Mouse (Mus musculus): ENCODE results near the gene Syngr1. TPM values are rescaled to one million over a fixed set of nuclear protein-coding genes. Genes with fewer than 3 reads are reported as not detected.

Gene Syngr1
- 14.3 and 16.0 TPM in 2 replicates for polyA plus RNA-seq (2015; fragmentation: Nextera tagmentation; extraction: Ambion mirVana)

DNA sequence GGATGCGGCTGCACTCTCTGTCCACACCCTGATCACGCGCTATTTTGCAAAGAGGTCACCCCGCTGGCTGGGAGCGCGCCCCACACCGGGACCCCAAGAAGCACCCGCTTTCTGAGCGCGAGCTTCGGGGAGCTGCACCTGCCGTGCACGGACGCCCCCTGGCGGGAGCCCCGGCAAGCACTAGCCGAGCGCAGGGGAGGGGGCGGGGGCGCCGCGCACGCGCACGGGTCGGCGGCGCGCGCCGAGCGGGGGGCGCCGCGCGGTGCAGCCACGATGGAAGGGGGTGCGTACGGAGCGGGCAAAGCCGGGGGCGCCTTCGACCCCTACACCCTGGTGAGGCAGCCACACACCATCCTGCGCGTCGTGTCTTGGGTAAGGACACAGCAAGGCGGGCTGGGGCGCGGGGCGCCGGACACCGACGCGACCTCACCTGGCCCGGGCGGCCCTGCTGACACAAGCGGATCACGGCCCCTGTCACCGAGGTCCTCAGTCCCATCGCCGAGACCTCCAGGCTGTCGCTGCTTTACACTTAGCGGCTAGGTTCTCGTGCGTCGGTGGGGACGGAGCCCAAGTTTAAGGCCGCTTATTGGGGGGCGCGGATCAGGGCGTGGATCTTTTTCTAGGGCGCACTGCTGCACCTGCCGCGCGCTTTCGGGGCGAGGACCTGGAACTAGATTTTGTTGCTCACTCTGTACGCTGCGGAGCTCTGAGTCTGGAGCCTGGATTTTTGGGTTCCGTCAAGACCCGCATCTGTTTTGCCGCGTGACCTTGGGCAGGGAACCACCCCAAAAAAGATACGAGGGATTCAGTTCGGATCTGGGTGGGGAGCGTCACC lies at the start of gene Syngr1, which contains the start of gene Rpl3:
Gene Syngr1 (plus strand): TSS at position 214 of the 835 bp plus-strand sequence.
Gene Rpl3 (minus strand): TSS at position 748 of the 835 bp plus-strand sequence.
- Histone ChIP-seq H3K27ac (ENCODE audit: low read length) (no peak within 1 kb of the TSS), H3K4me2 (replicated peaks; ENCODE audit: low read depth, low read length) (peak within 1 kb of the TSS; percentile 91), H3K4me1 (ENCODE audit: insufficient read depth, low read length) (0 out of 2 replicates have a peak, but pooled peaks cover 4% of the 10 kb centered on the region), H3K9me3 (ENCODE audit: low read length) (no peaks in the 10 kb centered on the region; the same call in 1 of the 2 replicates), H3K4me3 (ENCODE audit: low read length) (peak within 1 kb of the TSS; percentile 68), H3K36me3 (ENCODE audit: insufficient read depth, low read length) (no peaks in the 10 kb centered on the region), H3K27me3 (ENCODE audit: insufficient read depth, low read length) (peaks cover 52% of the 10 kb centered on the region), H3K9ac (replicated peaks; ENCODE audit: low read length) (peak within 1 kb of the TSS; percentile 72)
- 1% methylated on average over 81 of the region's 86 CpGs for WGBS
- peak; percentile 34; the same call in 1 of the 2 replicates for ATAC-seq (ENCODE audit: low FRiP score, low TSS enrichment)

DNA sequence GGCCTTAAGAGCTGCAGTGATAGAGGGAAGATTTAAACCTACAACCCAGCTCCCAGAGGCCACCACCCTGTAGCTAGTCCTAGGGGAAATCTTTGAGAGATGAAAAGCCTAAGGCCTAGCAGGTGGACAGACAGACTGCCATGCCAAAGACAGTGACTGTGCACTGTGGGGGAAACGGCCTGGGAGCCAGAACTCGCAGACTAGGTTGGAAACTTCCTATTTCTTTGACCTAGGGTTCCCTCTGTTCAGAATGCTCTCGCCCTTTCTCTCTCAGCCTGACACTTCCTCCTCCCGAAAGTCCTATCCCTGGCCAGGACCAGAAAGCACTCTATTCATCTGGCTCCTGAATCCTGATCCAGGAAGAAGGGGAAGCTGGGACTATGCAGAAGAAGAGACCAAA lies 49.0 kb upstream of the Syngr1 start:
- WGBS: 76% methylated on average over 4 of the region's 4 CpGs
- no peak for ATAC-seq (ENCODE audit: low FRiP score, low TSS enrichment)

DNA sequence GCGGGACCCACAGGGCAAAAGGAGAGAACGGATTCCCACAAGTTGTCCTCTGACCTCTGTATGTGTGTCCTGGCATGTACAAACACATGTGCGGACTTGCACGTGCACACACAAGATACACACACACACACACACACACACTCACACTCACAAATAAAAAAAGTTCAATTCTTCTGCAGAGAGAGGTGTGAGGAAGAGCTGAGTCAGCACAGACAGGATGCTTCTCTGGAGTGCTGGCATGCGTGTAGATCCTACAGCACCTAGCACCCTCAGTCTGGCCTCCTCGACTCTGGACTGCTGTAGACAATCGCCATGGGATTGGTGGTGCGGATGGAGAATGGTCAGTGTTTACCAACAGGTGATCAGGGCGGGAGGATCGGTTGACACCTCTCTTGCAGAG lies 46.9 kb upstream of the Syngr1 start:
- no peaks in the 10 kb centered on the region for H3K36me3 ChIP-seq (ENCODE audit: insufficient read depth, low read length)
- H3K4me1 ChIP-seq (ENCODE audit: insufficient read depth, low read length): no peaks in the 10 kb centered on the region
- H3K9ac ChIP-seq (replicated peaks; ENCODE audit: low read length): no peak overlapping the region
- ATAC-seq (ENCODE audit: low FRiP score, low TSS enrichment): no peak
- H3K4me3 ChIP-seq (ENCODE audit: low read length): no peak overlapping the region
- peaks cover 5% of the 10 kb centered on the region; the same call in 1 of the 2 replicates for H3K9me3 ChIP-seq (ENCODE audit: low read length)
- H3K27ac ChIP-seq (ENCODE audit: low read length): no peak overlapping the region
- H3K4me2 ChIP-seq (replicated peaks; ENCODE audit: low read depth, low read length): no peak overlapping the region
- no peaks in the 10 kb centered on the region for H3K27me3 ChIP-seq (ENCODE audit: insufficient read depth, low read length)
- WGBS: 83% methylated on average over 10 of the region's 10 CpGs

More for the DNA sequence above, 49.0 kb upstream of the Syngr1 start:
- Histone ChIP-seq H3K4me3 (ENCODE audit: low read length) (no peak overlapping the region), H3K9me3 (ENCODE audit: low read length) (peaks cover 5% of the 10 kb centered on the region; the same call in 1 of the 2 replicates), H3K27me3 (ENCODE audit: insufficient read depth, low read length) (no peaks in the 10 kb centered on the region), H3K4me2 (replicated peaks; ENCODE audit: low read depth, low read length) (no peak overlapping the region), H3K27ac (ENCODE audit: low read length) (no peak overlapping the region), H3K9ac (replicated peaks; ENCODE audit: low read length) (no peak overlapping the region), H3K4me1 (ENCODE audit: insufficient read depth, low read length) (no peaks in the 10 kb centered on the region), H3K36me3 (ENCODE audit: insufficient read depth, low read length) (no peaks in the 10 kb centered on the region)

DNA sequence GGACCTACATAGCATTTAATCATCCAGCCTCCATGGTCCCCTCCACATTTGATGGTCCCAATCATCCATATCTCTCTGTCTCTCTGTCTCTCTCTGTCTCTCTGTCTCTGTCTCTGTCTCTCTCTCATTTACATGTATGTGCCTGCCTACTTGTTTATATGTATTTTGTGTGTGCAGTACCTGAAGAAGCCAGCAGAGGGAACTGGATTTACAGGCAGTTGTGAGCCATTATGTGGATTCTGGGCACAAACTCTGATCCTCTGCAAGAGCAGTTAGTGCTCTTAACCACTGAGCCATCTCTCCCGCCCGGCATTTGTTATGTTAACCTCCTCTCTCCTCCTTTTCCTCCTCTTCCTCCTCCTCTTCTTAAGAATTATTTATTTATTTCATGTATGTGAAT lies 45.4 kb upstream of the Syngr1 start:
- WGBS: 98% methylated on average over 2 of the region's 2 CpGs
- Histone ChIP-seq H3K9ac (replicated peaks; ENCODE audit: low read length) (no peak overlapping the region), H3K4me2 (replicated peaks; ENCODE audit: low read depth, low read length) (no peak overlapping the region), H3K4me3 (ENCODE audit: low read length) (no peak overlapping the region), H3K27ac (ENCODE audit: low read length) (no peak overlapping the region), H3K36me3 (ENCODE audit: insufficient read depth, low read length) (no peaks in the 10 kb centered on the region), H3K9me3 (ENCODE audit: low read length) (peaks cover 5% of the 10 kb centered on the region; the same call in 1 of the 2 replicates), H3K4me1 (ENCODE audit: insufficient read depth, low read length) (no peaks in the 10 kb centered on the region), H3K27me3 (ENCODE audit: insufficient read depth, low read length) (no peaks in the 10 kb centered on the region)
- no peak for ATAC-seq (ENCODE audit: low FRiP score, low TSS enrichment)

DNA sequence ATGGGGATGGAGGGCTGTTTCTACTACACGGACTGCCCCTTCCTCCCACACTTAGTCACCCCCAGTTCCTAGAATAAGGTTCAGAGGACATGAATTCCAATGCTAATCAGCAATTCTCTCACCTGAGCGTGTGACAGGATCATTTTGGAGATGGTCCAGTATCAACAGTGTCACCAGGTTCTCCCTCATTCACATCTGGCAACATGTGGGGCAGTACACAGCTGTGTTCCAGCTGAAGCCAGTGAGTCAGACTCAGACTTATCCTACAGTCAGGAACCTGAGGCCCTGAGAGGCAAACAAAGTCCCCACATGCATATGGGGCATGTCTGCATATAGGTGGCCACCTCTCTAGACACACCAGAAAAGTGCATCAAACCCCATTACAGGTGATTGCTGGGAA lies 43.9 kb upstream of the Syngr1 start:
- ATAC-seq (ENCODE audit: low FRiP score, low TSS enrichment): no peak
- no peak overlapping the region for H3K4me2 ChIP-seq (replicated peaks; ENCODE audit: low read depth, low read length)

DNA sequence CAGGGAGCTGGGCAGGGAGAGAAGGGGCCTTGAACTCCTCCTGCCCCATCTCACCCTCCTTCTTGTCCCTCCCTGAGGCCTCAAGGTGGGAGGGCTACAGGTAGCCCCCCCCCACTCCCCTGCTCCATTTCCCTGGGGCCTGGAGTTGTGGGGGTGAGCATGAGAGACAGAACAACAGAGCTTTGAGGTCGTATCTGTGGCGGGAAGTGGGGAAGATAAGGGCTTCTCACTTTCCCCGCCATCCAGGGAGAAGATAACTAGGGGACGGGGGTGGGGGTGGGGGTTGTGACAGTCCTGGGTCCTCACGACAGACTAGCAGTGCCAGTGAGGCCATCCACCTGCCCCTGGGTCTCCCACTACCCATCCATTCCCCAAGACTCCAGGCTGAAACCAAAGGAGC lies 43.2 kb upstream of the Syngr1 start:
- no peaks in the 10 kb centered on the region for H3K27me3 ChIP-seq (ENCODE audit: insufficient read depth, low read length)
- H3K4me3 ChIP-seq (ENCODE audit: low read length): no peak overlapping the region
- H3K27ac ChIP-seq (ENCODE audit: low read length): no peak overlapping the region
- H3K4me2 ChIP-seq (replicated peaks; ENCODE audit: low read depth, low read length): no peak overlapping the region
- 49% methylated on average over 5 of the region's 5 CpGs for WGBS
- peaks cover 5% of the 10 kb centered on the region; the same call in 1 of the 2 replicates for H3K9me3 ChIP-seq (ENCODE audit: low read length)
- no peak for ATAC-seq (ENCODE audit: low FRiP score, low TSS enrichment)
- peaks cover 5% of the 10 kb centered on the region; the same call in 1 of the 2 replicates for H3K4me1 ChIP-seq (ENCODE audit: insufficient read depth, low read length)
- no peaks in the 10 kb centered on the region for H3K36me3 ChIP-seq (ENCODE audit: insufficient read depth, low read length)
- H3K9ac ChIP-seq (replicated peaks; ENCODE audit: low read length): no peak overlapping the region

More for the DNA sequence above, 43.9 kb upstream of the Syngr1 start:
- no peaks in the 10 kb centered on the region for H3K36me3 ChIP-seq (ENCODE audit: insufficient read depth, low read length)
- no peak overlapping the region for H3K27ac ChIP-seq (ENCODE audit: low read length)
- no peak overlapping the region for H3K9ac ChIP-seq (replicated peaks; ENCODE audit: low read length)
- H3K4me1 ChIP-seq (ENCODE audit: insufficient read depth, low read length): peaks cover 5% of the 10 kb centered on the region; the same call in 1 of the 2 replicates
- H3K27me3 ChIP-seq (ENCODE audit: insufficient read depth, low read length): no peaks in the 10 kb centered on the region
- no peak overlapping the region for H3K4me3 ChIP-seq (ENCODE audit: low read length)
- H3K9me3 ChIP-seq (ENCODE audit: low read length): peaks cover 5% of the 10 kb centered on the region; the same call in 1 of the 2 replicates
- WGBS: 55% methylated on average over 2 of the region's 2 CpGs

DNA sequence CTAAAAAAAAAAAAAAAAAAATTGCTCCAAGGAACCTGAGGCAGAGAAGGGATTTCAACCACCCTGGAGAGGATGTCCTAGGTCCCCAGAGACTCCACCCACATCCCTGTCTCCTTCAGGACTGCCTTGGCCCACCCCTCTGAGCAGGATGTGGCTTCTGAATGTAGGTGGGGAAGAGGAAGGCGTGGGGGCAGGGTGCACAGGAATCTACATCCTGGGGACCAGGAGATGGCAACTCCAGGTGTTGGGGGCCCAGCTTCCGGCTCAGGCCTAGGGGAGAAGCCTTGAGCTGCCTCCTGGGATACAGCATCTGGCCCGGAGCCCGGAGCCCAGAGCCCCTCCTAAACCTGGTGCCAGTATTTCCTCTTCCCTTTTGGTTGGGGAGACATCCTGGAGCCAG lies 41.0 kb upstream of the Syngr1 start:
- Histone ChIP-seq H3K27ac (ENCODE audit: low read length) (peak overlapping the region; percentile 64), H3K4me2 (replicated peaks; ENCODE audit: low read depth, low read length) (no peak overlapping the region), H3K27me3 (ENCODE audit: insufficient read depth, low read length) (no peaks in the 10 kb centered on the region), H3K4me3 (ENCODE audit: low read length) (no peak overlapping the region), H3K9me3 (ENCODE audit: low read length) (peaks cover 5% of the 10 kb centered on the region; the same call in 1 of the 2 replicates), H3K9ac (replicated peaks; ENCODE audit: low read length) (no peak overlapping the region), H3K4me1 (ENCODE audit: insufficient read depth, low read length) (peaks cover 5% of the 10 kb centered on the region; the same call in 1 of the 2 replicates), H3K36me3 (ENCODE audit: insufficient read depth, low read length) (no peaks in the 10 kb centered on the region)
- 31% methylated on average over 3 of the region's 4 CpGs for WGBS
- peak; percentile 62; the same call in 1 of the 2 replicates for ATAC-seq (ENCODE audit: low FRiP score, low TSS enrichment)

DNA sequence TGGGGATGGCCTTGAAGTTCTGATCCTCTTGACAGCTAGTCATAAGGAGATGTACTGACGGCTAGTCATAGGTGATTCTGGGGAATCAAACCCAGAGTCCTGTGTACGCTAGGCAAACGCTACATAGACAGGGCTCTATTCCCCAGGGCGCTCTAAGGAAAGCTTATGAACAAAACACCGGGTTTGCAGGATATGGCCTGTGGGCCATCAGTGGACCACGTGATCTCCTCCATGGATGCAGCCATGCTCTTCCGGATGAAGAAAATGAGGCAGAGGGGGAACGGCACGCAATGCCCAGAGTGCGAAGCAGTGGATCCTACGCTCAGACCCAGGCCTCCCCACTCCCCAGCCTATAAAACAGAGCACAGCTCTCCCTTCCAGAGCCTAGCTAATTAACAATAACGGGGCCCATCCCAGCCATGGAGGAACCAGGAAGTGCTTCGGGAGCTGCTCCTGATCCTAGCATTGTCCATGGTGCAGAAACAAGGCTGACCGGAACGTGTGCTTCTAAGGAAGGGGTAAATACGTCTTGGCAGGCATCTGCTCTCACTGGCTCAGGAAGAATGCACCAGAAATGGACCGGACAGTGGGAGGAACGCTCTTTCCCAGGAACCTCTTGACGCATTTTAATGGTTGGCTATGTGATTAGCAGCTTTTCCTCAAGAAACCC lies 39.9 kb upstream of the Syngr1 start:
- no peak overlapping the region for H3K4me2 ChIP-seq (replicated peaks; ENCODE audit: low read depth, low read length)

DNA sequence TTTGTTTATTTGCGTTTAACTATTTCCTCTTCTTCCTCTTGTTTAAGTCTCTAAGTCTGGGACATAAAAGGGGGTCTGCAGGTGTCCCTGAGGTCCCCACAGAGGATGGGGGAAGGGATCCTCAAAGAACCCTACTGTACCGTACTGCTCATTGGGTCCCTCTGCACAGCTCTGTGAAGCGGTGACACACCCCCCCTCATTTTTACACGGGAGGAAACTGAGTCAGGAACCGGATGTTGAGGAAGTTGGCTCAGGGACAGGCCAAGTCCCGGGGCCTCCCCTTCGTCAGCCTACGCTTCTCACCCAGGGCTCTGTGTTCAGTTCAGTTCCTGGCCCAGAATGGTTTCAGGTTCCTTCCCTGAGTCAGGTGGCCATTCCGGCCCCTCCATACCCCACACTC lies 39.4 kb upstream of the Syngr1 start:
- H3K9me3 ChIP-seq (ENCODE audit: low read length): no peaks in the 10 kb centered on the region
- WGBS: 62% methylated on average over 9 of the region's 9 CpGs
- ATAC-seq (ENCODE audit: low FRiP score, low TSS enrichment): no peak

More for the DNA sequence above, 39.9 kb upstream of the Syngr1 start:
- no peak overlapping the region for H3K4me3 ChIP-seq (ENCODE audit: low read length)
- no peaks in the 10 kb centered on the region for H3K27me3 ChIP-seq (ENCODE audit: insufficient read depth, low read length)
- H3K27ac ChIP-seq (ENCODE audit: low read length): peak overlapping the region; percentile 55; the same call in 1 of the 2 replicates
- H3K36me3 ChIP-seq (ENCODE audit: insufficient read depth, low read length): no peaks in the 10 kb centered on the region
- no peak for ATAC-seq (ENCODE audit: low FRiP score, low TSS enrichment)
- peaks cover 5% of the 10 kb centered on the region; the same call in 1 of the 2 replicates for H3K4me1 ChIP-seq (ENCODE audit: insufficient read depth, low read length)
- H3K9me3 ChIP-seq (ENCODE audit: low read length): no peaks in the 10 kb centered on the region
- WGBS: 63% methylated on average over 19 of the region's 19 CpGs
- H3K9ac ChIP-seq (replicated peaks; ENCODE audit: low read length): 0 out of 2 replicates have a peak overlapping the region, but pooled peaks have one; percentile 6

More for the DNA sequence above, 39.4 kb upstream of the Syngr1 start:
- Histone ChIP-seq H3K4me1 (ENCODE audit: insufficient read depth, low read length) (peaks cover 5% of the 10 kb centered on the region; the same call in 1 of the 2 replicates), H3K4me2 (replicated peaks; ENCODE audit: low read depth, low read length) (no peak overlapping the region), H3K9ac (replicated peaks; ENCODE audit: low read length) (no peak overlapping the region), H3K27ac (ENCODE audit: low read length) (peak overlapping the region; percentile 55), H3K27me3 (ENCODE audit: insufficient read depth, low read length) (no peaks in the 10 kb centered on the region), H3K36me3 (ENCODE audit: insufficient read depth, low read length) (no peaks in the 10 kb centered on the region), H3K4me3 (ENCODE audit: low read length) (no peak overlapping the region)

Data from kidney, embryonic 16.5 days (tissue).